7 mouse cellular contexts compared by ENCODE assay signal in genomic region chr11:115490441-115491355, GRCm38 (mm10). TPM values are rescaled to one million over a fixed set of nuclear protein-coding genes. Genes with fewer than 3 reads are reported as not detected.
DNase-seq lines count a peak whose midpoint lies in the region; ATAC-seq and TF ChIP-seq lines count a peak whose summit lies in the region.

No protein-coding gene starts in this region.

- peak overlapping the region; percentile 14 for H3ac ChIP-seq in myocyte (ENCODE audit: control insufficient read depth, insufficient read length)

- DNase-seq in neural tube, embryonic 11.5 days (ENCODE audit: low spot score): peak; percentile 38
- DNase-seq in neural tube, embryonic 10.5 days (ENCODE audit: extremely low spot score, low spot score): no peak
- no peak for DNase-seq in urinary bladder, postnatal 36 days (ENCODE audit: low spot score in 2 of 2)
- DNase-seq in thymus, postnatal 0 days (ENCODE audit: low spot score): no peak

- H3K4me3 ChIP-seq in neural tube, embryonic 11.5 days (ENCODE audit: low read depth, low read length): peak overlapping the region; percentile 54
- H3K4me3 ChIP-seq in embryonic facial prominence, embryonic 13.5 days: peak overlapping the region; percentile 71
- H3K4me3 ChIP-seq in hindbrain, embryonic 16.5 days (ENCODE audit: low read length): peak overlapping the region; percentile 77
- peak overlapping the region; percentile 79 for H3K4me3 ChIP-seq in myocyte

- H3K36me3 ChIP-seq in neural tube, embryonic 11.5 days (ENCODE audit: control insufficient read depth, insufficient read depth, low read length): no peaks in the 10 kb centered on the region
- peaks cover 19% of the 10 kb centered on the region for H3K36me3 ChIP-seq in embryonic facial prominence, embryonic 13.5 days
- 0 out of 2 replicates have a peak, but pooled peaks cover 5% of the 10 kb centered on the region for H3K36me3 ChIP-seq in hindbrain, embryonic 16.5 days (ENCODE audit: control insufficient read depth, insufficient read depth, low read length)
- H3K36me3 ChIP-seq in myocyte (ENCODE audit: control insufficient read depth, insufficient read depth): peaks cover 6% of the 10 kb centered on the region

- H3K27ac ChIP-seq in neural tube, embryonic 11.5 days (ENCODE audit: low read depth, low read length): no peak overlapping the region
- H3K27ac ChIP-seq in embryonic facial prominence, embryonic 13.5 days: peak overlapping the region; percentile 88
- peak overlapping the region; percentile 67 for H3K27ac ChIP-seq in hindbrain, embryonic 16.5 days (ENCODE audit: low read depth, low read length)

- H3K4me2 ChIP-seq in neural tube, embryonic 11.5 days (ENCODE audit: low read depth): peak overlapping the region; percentile 56
- peak overlapping the region; percentile 73 for H3K4me2 ChIP-seq in embryonic facial prominence, embryonic 13.5 days
- H3K4me2 ChIP-seq in hindbrain, embryonic 16.5 days (ENCODE audit: low read length): peak overlapping the region; percentile 84
- H3K4me2 ChIP-seq in myocyte (ENCODE audit: low read depth): peak overlapping the region; percentile 100

- TF ChIP-seq POLR2A in myocyte (IDR thresholded peaks at IDR 0.05; ENCODE audit: insufficient read length, low read depth): no peak

- ATAC-seq in neural tube, embryonic 11.5 days (ENCODE audit: insufficient read depth, low FRiP score, low TSS enrichment): peak; percentile 58
- no peak for ATAC-seq in embryonic facial prominence, embryonic 13.5 days (ENCODE audit: insufficient number of reproducible peaks, insufficient read depth, low FRiP score, low TSS enrichment, low read depth)
- ATAC-seq in hindbrain, embryonic 16.5 days: peak; percentile 62

- no peaks in the 10 kb centered on the region for H3K27me3 ChIP-seq in neural tube, embryonic 11.5 days (ENCODE audit: control insufficient read depth, insufficient read depth, low read length)
- no peaks in the 10 kb centered on the region for H3K27me3 ChIP-seq in embryonic facial prominence, embryonic 13.5 days
- no peaks in the 10 kb centered on the region for H3K27me3 ChIP-seq in hindbrain, embryonic 16.5 days (replicated peaks; ENCODE audit: control insufficient read depth, insufficient read depth, low read length)
- H3K27me3 ChIP-seq in myocyte (ENCODE audit: control insufficient read depth, insufficient read depth, insufficient read length): no peaks in the 10 kb centered on the region

- 28% methylated on average over 25 of the region's 25 CpGs for WGBS in neural tube, embryonic 11.5 days
- 22% methylated on average over 25 of the region's 25 CpGs for WGBS in embryonic facial prominence, embryonic 13.5 days
- WGBS in hindbrain, embryonic 16.5 days: 23% methylated on average over 25 of the region's 25 CpGs

- peaks cover 3% of the 10 kb centered on the region for H3K4me1 ChIP-seq in neural tube, embryonic 11.5 days (ENCODE audit: control insufficient read depth, insufficient read depth, low read length)
- peaks cover 15% of the 10 kb centered on the region for H3K4me1 ChIP-seq in embryonic facial prominence, embryonic 13.5 days
- peaks cover 15% of the 10 kb centered on the region for H3K4me1 ChIP-seq in hindbrain, embryonic 16.5 days (ENCODE audit: control insufficient read depth, insufficient read depth, low read depth, low read length)

- no peaks in the 10 kb centered on the region for H3K9me3 ChIP-seq in neural tube, embryonic 11.5 days (ENCODE audit: control insufficient read depth, low read length)
- no peaks in the 10 kb centered on the region for H3K9me3 ChIP-seq in embryonic facial prominence, embryonic 13.5 days
- no peaks in the 10 kb centered on the region for H3K9me3 ChIP-seq in hindbrain, embryonic 16.5 days (ENCODE audit: control insufficient read depth, low read length)

- no peaks in the 10 kb centered on the region for H3K79me2 ChIP-seq in myocyte (ENCODE audit: control insufficient read depth, insufficient read depth)

- H3K9ac ChIP-seq in neural tube, embryonic 11.5 days (ENCODE audit: low read length): peak overlapping the region; percentile 67
- peak overlapping the region; percentile 81 for H3K9ac ChIP-seq in embryonic facial prominence, embryonic 13.5 days
- peak overlapping the region; percentile 88 for H3K9ac ChIP-seq in hindbrain, embryonic 16.5 days (ENCODE audit: low read depth, low read length)

TF ChIP-seq in myocyte, 11 proteins besides CTCF, POLR2A, EP300 and RAD21:
- TF ChIP-seq TCF12 (IDR thresholded peaks at IDR 0.05; ENCODE audit: insufficient read depth, poor library complexity, severe bottlenecking) (no peak), SRF (IDR thresholded peaks at IDR 0.05; ENCODE audit: control insufficient read depth, insufficient read length, low read depth) (no peak), REST (IDR thresholded peaks at IDR 0.05; ENCODE audit: insufficient read depth, insufficient read length) (no peak), POLR2AphosphoS2 (IDR thresholded peaks at IDR 0.05; ENCODE audit: insufficient read length, low read depth) (no peak), CEBPB (IDR thresholded peaks at IDR 0.05; ENCODE audit: insufficient read depth, poor library complexity, severe bottlenecking) (no peak), MYOG (IDR thresholded peaks at IDR 0.05; ENCODE audit: control insufficient read depth in 1 of 3, insufficient read depth in 1 of 3, insufficient read length in 2 of 3, low read depth in 2 of 3) (no peak), USF1 (IDR thresholded peaks at IDR 0.05; ENCODE audit: low read depth) (no peak), MAX (IDR thresholded peaks at IDR 0.05; ENCODE audit: low read depth) (no peak), MYOD1 (IDR thresholded peaks at IDR 0.05; ENCODE audit: control insufficient read depth in 1 of 3, insufficient read length in 2 of 3, low read depth in 2 of 3) (no peak), E2F4 (IDR thresholded peaks at IDR 0.05; ENCODE audit: insufficient read depth) (no peak), TCF3 (IDR thresholded peaks at IDR 0.05; ENCODE audit: insufficient read length, low read depth) (no peak)

RNA-seq across cellular contexts. Expression of gene Nt5c, which starts 1.0 kb away (rescaled TPM):
- 76.0 and 77.0 TPM in 2 replicates for polyA plus RNA-seq in neural tube, embryonic 11.5 days (2014; fragmentation: Nextera tagmentation; extraction: Ambion mirVana)
- polyA plus RNA-seq in embryonic facial prominence, embryonic 13.5 days (2015; fragmentation: Nextera tagmentation; extraction: Ambion mirVana): 77.2 and 85.3 TPM in 2 replicates
- 95.8 and 104 TPM in 2 replicates for polyA plus RNA-seq in hindbrain, embryonic 16.5 days (2015; fragmentation: Nextera tagmentation; extraction: Ambion mirVana)
- polyA plus RNA-seq in myocyte (2012; fragmentation: generic; extraction: Trizol): 64.0 TPM
- 210 and 221 TPM in 2 replicates for polyA plus RNA-seq in thymus, postnatal 0 days (2015; fragmentation: Nextera tagmentation; extraction: Ambion mirVana)

RNA-seq across cellular contexts. Expression of gene Armc7, which starts 15.2 kb away (rescaled TPM):
- polyA plus RNA-seq in neural tube, embryonic 11.5 days (2014; fragmentation: Nextera tagmentation; extraction: Ambion mirVana): 7.8 and 8.3 TPM in 2 replicates
- polyA plus RNA-seq in embryonic facial prominence, embryonic 13.5 days (2015; fragmentation: Nextera tagmentation; extraction: Ambion mirVana): 11.6 and 11.9 TPM in 2 replicates
- polyA plus RNA-seq in hindbrain, embryonic 16.5 days (2015; fragmentation: Nextera tagmentation; extraction: Ambion mirVana): 16.8 and 19.4 TPM in 2 replicates
- 6.2 TPM for polyA plus RNA-seq in myocyte (2012; fragmentation: generic; extraction: Trizol)
- 30.0 and 34.5 TPM in 2 replicates for polyA plus RNA-seq in thymus, postnatal 0 days (2015; fragmentation: Nextera tagmentation; extraction: Ambion mirVana)

RNA-seq across cellular contexts. Expression of gene Jpt1, which starts 23.5 kb away (rescaled TPM):
- 870 and 877 TPM in 2 replicates for polyA plus RNA-seq in neural tube, embryonic 11.5 days (2014; fragmentation: Nextera tagmentation; extraction: Ambion mirVana)
- polyA plus RNA-seq in embryonic facial prominence, embryonic 13.5 days (2015; fragmentation: Nextera tagmentation; extraction: Ambion mirVana): 566 and 584 TPM in 2 replicates
- 1,336 TPM in 2 replicates for polyA plus RNA-seq in hindbrain, embryonic 16.5 days (2015; fragmentation: Nextera tagmentation; extraction: Ambion mirVana)
- polyA plus RNA-seq in myocyte (2012; fragmentation: generic; extraction: Trizol): 386 TPM
- polyA plus RNA-seq in thymus, postnatal 0 days (2015; fragmentation: Nextera tagmentation; extraction: Ambion mirVana): 603 and 612 TPM in 2 replicates

RNA-seq across cellular contexts. Expression of gene Slc16a5, which starts 28.4 kb away (rescaled TPM):
- polyA plus RNA-seq in neural tube, embryonic 11.5 days (2014; fragmentation: Nextera tagmentation; extraction: Ambion mirVana): 0.11 and 0.22 TPM in 2 replicates
- polyA plus RNA-seq in embryonic facial prominence, embryonic 13.5 days (2015; fragmentation: Nextera tagmentation; extraction: Ambion mirVana): 0.17 and 0.44 TPM in 2 replicates
- 0.34 and 0.46 TPM in 2 replicates for polyA plus RNA-seq in hindbrain, embryonic 16.5 days (2015; fragmentation: Nextera tagmentation; extraction: Ambion mirVana)
- polyA plus RNA-seq in myocyte (2012; fragmentation: generic; extraction: Trizol): 0.10 TPM
- polyA plus RNA-seq in thymus, postnatal 0 days (2015; fragmentation: Nextera tagmentation; extraction: Ambion mirVana): 206 and 207 TPM in 2 replicates

RNA-seq across cellular contexts. Expression of gene Sumo2, which starts 45.4 kb away (rescaled TPM):
- polyA plus RNA-seq in neural tube, embryonic 11.5 days (2014; fragmentation: Nextera tagmentation; extraction: Ambion mirVana): 1,294 and 1,337 TPM in 2 replicates
- 1,193 and 1,231 TPM in 2 replicates for polyA plus RNA-seq in embryonic facial prominence, embryonic 13.5 days (2015; fragmentation: Nextera tagmentation; extraction: Ambion mirVana)
- 847 and 892 TPM in 2 replicates for polyA plus RNA-seq in hindbrain, embryonic 16.5 days (2015; fragmentation: Nextera tagmentation; extraction: Ambion mirVana)
- polyA plus RNA-seq in myocyte (2012; fragmentation: generic; extraction: Trizol): 176 TPM
- polyA plus RNA-seq in thymus, postnatal 0 days (2015; fragmentation: Nextera tagmentation; extraction: Ambion mirVana): 1,265 and 1,278 TPM in 2 replicates
